Comparison of ENCODE assay signal across 28 mouse cellular contexts in the genomic region with DNA sequence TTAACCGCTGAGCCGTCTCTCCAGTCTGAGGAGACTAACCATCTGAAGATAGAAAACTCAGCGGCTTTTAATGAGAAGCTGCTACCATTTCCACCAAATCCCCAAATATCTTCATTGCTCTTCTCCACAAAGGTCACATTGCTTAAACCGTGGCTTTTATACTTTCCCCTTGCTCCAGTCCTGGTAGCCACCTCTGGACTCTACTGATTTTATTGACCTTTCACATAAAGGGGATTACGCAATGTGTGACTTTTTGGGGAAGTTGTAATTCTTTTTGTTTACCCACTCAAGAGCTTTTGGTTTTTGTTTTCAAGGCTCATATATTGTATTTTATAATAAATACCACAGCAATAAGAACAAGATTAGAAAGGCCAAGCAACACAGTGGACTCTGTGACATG. TPM values are rescaled to one million over a fixed set of nuclear protein-coding genes. Genes with fewer than 3 reads are reported as not detected.
"Had no signal": no experiment of that assay in that cellular context is flagged by ENCODE, and none has a peak within 500 bp of the region (broad histone marks: within the 10 kb centered on the region; RNA-seq: fewer than 3 reads in every experiment).

No protein-coding gene starts in this region.

- H3K9ac ChIP-seq: hindbrain, embryonic 12.5 days; hindbrain, embryonic 14.5 days; intestine, embryonic 15.5 days; limb, embryonic 12.5 days; liver, embryonic 14.5 days had no signal

- DNase-seq: gastrocnemius, adult 2 months; gastrocnemius, postnatal 10 days; gastrocnemius, postnatal 25 days; heart, adult 18-20 months; heart, postnatal 10 days; heart, postnatal 4 days; kidney, adult 18-20 months; kidney, adult 8-10 months; kidney, postnatal 10 days; kidney, postnatal 25 days; kidney, postnatal 4 days had no signal

- H3K4me1 ChIP-seq: hindbrain, embryonic 10.5 days; hindbrain, embryonic 12.5 days; limb, embryonic 12.5 days had no signal

- H3K27me3 ChIP-seq: hindbrain, embryonic 12.5 days; intestine, embryonic 15.5 days; limb, embryonic 12.5 days had no signal

- H3K36me3 ChIP-seq: hindbrain, embryonic 10.5 days; hindbrain, embryonic 12.5 days; intestine, embryonic 15.5 days; limb, embryonic 10.5 days; limb, embryonic 12.5 days had no signal

- H3K27ac ChIP-seq: gastrocnemius, adult 2 months; hindbrain, embryonic 10.5 days; hindbrain, embryonic 12.5 days; hindbrain, embryonic 14.5 days; intestine, embryonic 15.5 days; layer of hippocampus, adult 2 months; left cerebral cortex, adult 2 months; limb, embryonic 10.5 days; limb, embryonic 12.5 days; liver, embryonic 14.5 days had no signal

- ATAC-seq: hindbrain, embryonic 16.5 days; inflammation-experienced regulatory T-cells, adult 6 months; intestine, embryonic 15.5 days had no signal

- H3K9me3 ChIP-seq: hindbrain, embryonic 12.5 days; intestine, embryonic 15.5 days; limb, embryonic 10.5 days; limb, embryonic 12.5 days had no signal

- H3K4me2 ChIP-seq: heart, embryonic 11.5 days; hindbrain, embryonic 12.5 days; hindbrain, embryonic 14.5 days; intestine, embryonic 15.5 days; limb, embryonic 12.5 days had no signal

- H3K4me3 ChIP-seq: gastrocnemius, adult 2 months; hindbrain, embryonic 10.5 days; hindbrain, embryonic 12.5 days; intestine, embryonic 15.5 days; layer of hippocampus, adult 2 months; left cerebral cortex, adult 2 months; limb, embryonic 10.5 days; limb, embryonic 12.5 days had no signal

RNA-seq across cellular contexts. Expression of a gene that starts 4.8 kb away (rescaled TPM):
- polyA plus RNA-seq: heart, embryonic 14.5 days; hindbrain, embryonic 10.5 days; hindbrain, embryonic 12.5 days; hindbrain, embryonic 14.5 days; hindbrain, embryonic 16.5 days; inflammation-experienced regulatory T-cells, adult 6 months; limb, embryonic 10.5 days; limb, embryonic 12.5 days had no signal

RNA-seq across cellular contexts. Expression of a gene that starts 33.5 kb away (rescaled TPM):
- polyA plus RNA-seq: limb, embryonic 10.5 days had no signal

RNA-seq across cellular contexts. Expression of a gene that starts 39.6 kb away (rescaled TPM):
- polyA plus RNA-seq: heart, embryonic 11.5 days; heart, embryonic 14.5 days; heart, embryonic 16.5 days; hindbrain, embryonic 10.5 days; hindbrain, embryonic 12.5 days; intestine, embryonic 15.5 days; intestine, postnatal 0 days; kidney, embryonic 14.5 days; kidney, embryonic 16.5 days; limb, embryonic 10.5 days; limb, embryonic 12.5 days; liver, embryonic 14.5 days had no signal
